Mouse (Mus musculus) left cerebral cortex, adult 2 months (tissue): ENCODE measurements around the gene Orc2. TPM values are rescaled to one million over a fixed set of nuclear protein-coding genes. Genes with fewer than 3 reads are reported as not detected.
A peak's percentile ranks its signal among the peaks of the same experiment; 100 is the strongest.

Experiments used
- DNase-seq, 2 experiments: peaks; one replicate each; pipeline ENCODE4 v3.0.0; 2021 to 2022; ENCODE audit warnings: low spot score in 2 of 2, mixed read lengths in 1 of 2; ENCODE audit errors: extremely low spot score in 1 of 2
- H3K27ac ChIP-seq: fragments of 200-600 bp; 2 replicates; pipeline ENCODE4 v1.8.1; 2022
- H3K4me3 ChIP-seq: fragments of 200-600 bp; 2 replicates; pipeline ENCODE4 v1.8.1; 2022
- CTCF ChIP-seq: fragments of 200-600 bp; IDR thresholded peaks from 2 replicates; pipeline ENCODE4 v1.8.1; 2022; ENCODE audit warnings: antibody characterized with exemption, mild to moderate bottlenecking, moderate library complexity
- intact Hi-C: fragments of 180-260 bp; cut with DNase I; formaldehyde crosslinking; loops from one replicate; pipeline ENCODE4 v1.15.1; 2025
- total RNA-seq, 2 experiments: library from RNA; stranded (reverse); gene quantifications; 2 replicates each; pipeline ENCODE4 v1.2.3; 2021

Orc2 gene
- total RNA-seq, 2 experiments from 2014 or later = 29.1 to 30.2 TPM

DNA sequence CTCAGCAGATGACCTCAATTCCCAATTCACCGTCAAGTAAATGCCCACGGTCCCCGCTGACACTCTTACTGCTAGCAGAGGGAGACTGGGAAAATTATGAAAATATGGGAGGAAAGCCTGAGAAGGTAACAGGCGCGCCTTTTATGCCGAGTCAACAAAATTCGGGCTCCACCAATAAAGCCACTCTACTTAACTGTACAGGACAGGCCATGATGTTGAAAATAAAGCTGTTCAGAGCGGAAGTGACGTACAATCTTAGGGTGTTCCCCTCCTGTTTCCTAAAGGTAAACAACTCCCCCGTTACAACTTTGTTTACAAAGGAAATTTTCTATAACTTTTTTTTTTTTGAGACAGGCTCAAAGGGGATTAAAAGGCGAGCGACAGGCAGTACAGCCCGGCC is 82.0 kb downstream of the Orc2 start:
- TF ChIP-seq CTCF = no peak
- Histone ChIP-seq H3K4me3 (peak overlapping the region; percentile 99), H3K27ac (peak overlapping the region; percentile 99)
- intact Hi-C loops = loop anchor here (1.0 kb wide), 1 partner anchor 22 kb away; the partner anchor contains the start of genes Nif3l1 and Ppil3
- no peak for DNase-seq

DNA sequence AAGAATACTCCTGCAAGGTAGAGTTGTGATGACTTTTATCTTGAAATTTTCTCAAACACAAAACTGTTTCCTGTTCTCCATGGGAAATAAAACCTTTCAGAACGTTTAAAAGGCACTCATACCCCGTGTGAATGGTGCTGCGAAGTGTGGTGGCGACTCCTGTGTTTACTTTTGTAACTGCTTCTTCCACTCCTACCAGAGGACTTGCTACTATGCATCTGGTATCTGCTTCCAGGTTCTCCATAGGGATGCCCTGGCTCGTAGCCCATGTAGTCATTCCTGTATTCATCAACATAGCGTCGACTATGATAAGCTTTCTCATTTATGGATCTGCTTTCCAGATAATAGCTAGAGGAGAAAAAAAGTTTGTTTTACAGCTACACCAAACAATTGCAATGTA is 83.9 kb downstream of the Orc2 start:
- Histone ChIP-seq H3K4me3 (peak overlapping the region; percentile 13; the same call in 1 of the 2 replicates), H3K27ac (no peak overlapping the region)
- intact Hi-C loops = no loop called here
- DNase-seq = no peak
- TF ChIP-seq CTCF = no peak; the same call in 1 of the 2 replicates

DNA sequence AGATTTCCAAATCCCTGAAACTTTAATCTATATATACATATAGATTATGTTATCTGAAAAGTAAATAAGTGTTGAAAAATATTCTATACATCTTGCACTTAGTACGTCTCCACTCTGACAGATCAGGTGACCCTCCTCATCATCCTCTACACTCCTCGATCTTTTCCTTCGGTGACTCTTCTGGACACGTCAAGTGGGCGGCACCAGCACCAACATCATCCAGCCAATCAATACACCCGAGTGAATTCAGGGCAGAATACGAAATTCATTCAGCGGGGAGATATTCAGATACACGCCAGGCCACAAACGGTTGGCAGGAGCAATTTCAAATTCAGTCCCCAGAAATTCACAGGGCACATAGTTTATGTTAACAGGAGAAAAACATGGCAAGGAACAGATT is 84.9 kb downstream of the Orc2 start:
- H3K4me3 ChIP-seq = peak overlapping the region; percentile 15; the same call in 1 of the 2 replicates
- H3K27ac ChIP-seq = no peak overlapping the region
- TF ChIP-seq CTCF = no peak
- no peak for DNase-seq
- intact Hi-C loops = no loop called here

- TF ChIP-seq CTCF = no peak
- DNase-seq = no peak
- intact Hi-C loops = no loop called here
- H3K27ac ChIP-seq = no peak overlapping the region
- no peak overlapping the region for H3K4me3 ChIP-seq
Observed at GRCm38 (mm10) chr1:58416048-58416447, 88.9 kb downstream of the Orc2 start.

DNA sequence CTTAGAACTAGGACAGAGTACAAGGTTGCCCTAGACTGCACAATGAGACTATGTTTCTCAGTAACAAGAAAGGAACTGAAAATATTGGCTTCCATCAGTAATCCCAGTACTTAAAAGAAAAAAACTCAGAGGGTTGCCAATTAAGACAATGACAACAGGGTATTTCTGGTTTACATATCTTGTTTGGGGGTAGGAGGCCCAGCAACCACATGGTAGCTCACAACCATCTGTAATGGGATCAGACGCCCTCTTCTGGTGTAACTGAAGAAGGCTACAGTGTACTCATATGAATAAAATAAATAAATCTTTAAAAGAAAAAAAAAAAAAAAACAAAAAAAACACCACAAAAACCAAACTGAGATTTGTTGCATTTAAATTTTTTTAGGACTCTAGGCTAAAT is 89.5 kb downstream of the Orc2 start:
- no peak overlapping the region for H3K4me3 ChIP-seq
- TF ChIP-seq CTCF = peak; percentile 53

More for the DNA sequence above, 89.5 kb downstream of the Orc2 start:
- DNase-seq = no peak
- no peak overlapping the region for H3K27ac ChIP-seq
- intact Hi-C loops = no loop called here

Other genes starting within 250 kb of the Orc2 start
- gene Aox2, start 226.8 kb downstream of the Orc2 start, total RNA-seq = under 1 TPM in 1 of 2 experiments, not detected in 1; 0.05 TPM
- 100 to 1,000 TPM; 137 to 146 TPM for gene Bzw1, start 112.2 kb downstream of the Orc2 start, total RNA-seq
- gene Clk1, start 81.0 kb downstream of the Orc2 start, total RNA-seq = 100 to 1,000 TPM; 119 to 134 TPM
- 10 to 100 TPM; 15.6 to 19.1 TPM for gene Nif3l1, start 60.0 kb downstream of the Orc2 start, total RNA-seq
- gene Ppil3, start 59.6 kb downstream of the Orc2 start, total RNA-seq = 10 to 100 TPM; 23.1 to 25.9 TPM
- gene Fam126b, start 81.2 kb upstream of the Orc2 start, total RNA-seq = 100 to 1,000 TPM; 133 to 146 TPM
- gene Ndufb3, start 81.3 kb upstream of the Orc2 start, total RNA-seq = 100 to 1,000 TPM; 109 to 114 TPM
- not detected for gene Als2cr12, start 190.9 kb upstream of the Orc2 start, total RNA-seq
- gene Cflar, start 206.4 kb upstream of the Orc2 start, total RNA-seq = 10 to 100 TPM; 25.1 to 30.1 TPM